Mouse (Mus musculus) embryo, embryonic 9.5 days (tissue): ENCODE data around the gene Olfr1306.

Source experiments
- DNase-seq: peaks from one replicate; pipeline ENCODE4 v3.0.0-alpha.2; 2017; ENCODE audit errors: extremely low spot score

The Olfr1306 gene

DNA sequence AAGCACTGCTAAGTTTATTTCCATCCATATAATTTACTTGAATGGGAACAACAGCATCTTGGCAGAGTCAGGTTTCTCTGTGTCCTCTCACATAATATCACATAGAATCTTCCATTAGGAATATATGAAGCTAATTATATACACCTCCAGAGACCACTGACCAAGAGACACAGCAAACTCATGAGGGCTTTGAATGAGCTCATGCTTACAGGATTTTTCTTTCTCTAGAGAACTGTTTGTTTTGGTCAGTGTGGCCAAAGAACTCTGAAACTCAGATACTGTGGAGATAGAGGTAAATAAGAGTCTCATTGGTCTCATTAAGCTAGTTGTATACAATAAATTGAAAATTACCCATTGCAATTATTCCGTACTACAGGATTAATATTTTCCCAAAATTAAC lies at the start of gene Olfr1306:
Olfr1306 (minus strand) TSS at position 101 of the 400 bp plus-strand sequence.
- DNase-seq = no peak

GRCm38 (mm10) chr2:111964844-111965243 lies 48.8 kb upstream of the Olfr1306 start, which contains the start of gene Olfr1308:
Gene Olfr1308, minus strand, starts transcription at chr2:111964944.
- DNase-seq = no peak

GRCm38 (mm10) chr2:111949340-111949739 lies 33.3 kb upstream of the Olfr1306 start, which contains the start of gene Olfr1307:
Gene Olfr1307, minus strand, starts transcription at chr2:111949440.
- no peak for DNase-seq

DNA sequence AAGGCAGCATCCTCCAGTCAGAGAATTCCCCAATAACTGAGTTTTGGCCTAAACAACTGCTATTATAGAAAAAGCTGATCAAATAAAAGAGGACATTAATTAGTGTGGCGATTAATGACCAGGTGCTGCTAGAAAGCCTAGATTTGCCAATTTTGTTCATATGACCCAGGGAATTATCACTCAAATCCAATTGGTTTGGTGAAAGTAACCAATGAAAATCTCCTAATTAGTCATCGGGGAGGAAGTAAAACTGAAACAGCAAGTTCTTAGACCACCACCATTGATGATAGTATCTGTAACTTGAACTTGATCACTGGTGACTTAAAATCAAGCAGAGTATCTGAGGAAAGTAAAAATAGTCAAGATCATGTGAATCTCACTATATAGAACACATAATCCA lies 39.0 kb downstream of the Olfr1306 start, which contains the start of gene Olfr1305:
Olfr1305 (minus strand) TSS at position 101 of the 400 bp plus-strand sequence.
- no peak for DNase-seq
